Mouse (Mus musculus) C2C12 (cell line): Measurements from ENCODE around the gene Ccdc159. TPM values are rescaled to one million over a fixed set of nuclear protein-coding genes. Genes with fewer than 3 reads are reported as not detected.

ENCODE experiments used
- H3K27me3 ChIP-seq: one replicate; pipeline ENCODE4 v1.6.1; 2011; ENCODE audit not compliant: control insufficient read depth, insufficient read depth, insufficient read length
- H3K36me3 ChIP-seq: one replicate; pipeline ENCODE4 v1.6.1; 2011; ENCODE audit not compliant: control insufficient read depth, insufficient read depth
- H3K4me3 ChIP-seq: one replicate; pipeline ENCODE4 v1.5.1; 2011; ENCODE audit warnings: mild to moderate bottlenecking, control low read depth; ENCODE audit not compliant: poor library complexity, insufficient read depth, severe bottlenecking
- H3K79me2 ChIP-seq: one replicate; pipeline ENCODE4 v1.6.1; 2011; ENCODE audit not compliant: control insufficient read depth, insufficient read depth
- H3K79me3 ChIP-seq: one replicate; pipeline ENCODE4 v1.6.1; 2011; ENCODE audit warnings: low read depth, control low read depth
- H3ac ChIP-seq: one replicate; pipeline ENCODE3; 2011; ENCODE audit warnings: low read depth; ENCODE audit not compliant: control insufficient read depth, insufficient read length
- CEBPB ChIP-seq: IDR thresholded peaks from one replicate; pipeline ENCODE4 v1.6.1; 2011; ENCODE audit warnings: low read depth, mild to moderate bottlenecking, control low read depth, moderate library complexity
- CTCF ChIP-seq: IDR thresholded peaks from one replicate; pipeline ENCODE4 v1.5.1; 2011; ENCODE audit not compliant: control insufficient read depth, insufficient read depth, insufficient read length
- FOSL1 ChIP-seq: IDR thresholded peaks from one replicate; pipeline ENCODE4 v1.8.0; 2011; ENCODE audit warnings: mild to moderate bottlenecking, low read length; ENCODE audit not compliant: poor library complexity, insufficient read depth, severe bottlenecking
- MAX ChIP-seq: IDR thresholded peaks from one replicate; pipeline ENCODE4 v1.6.1; 2011; ENCODE audit warnings: mild to moderate bottlenecking, control low read depth
- MYOD1 ChIP-seq: IDR thresholded peaks from one replicate; pipeline ENCODE4 v1.6.1; 2011; ENCODE audit warnings: low read depth; ENCODE audit not compliant: control insufficient read depth, insufficient read length
- MYOG ChIP-seq: IDR thresholded peaks from one replicate; pipeline ENCODE4 v1.6.1; 2011; ENCODE audit not compliant: control insufficient read depth, insufficient read length; ENCODE audit errors: extremely low read depth
- USF1 ChIP-seq: IDR thresholded peaks from one replicate; pipeline ENCODE4 v1.6.1; 2011; ENCODE audit warnings: low read depth, mild to moderate bottlenecking, control low read depth, moderate library complexity
- polyA plus RNA-seq: library from polyadenylated mRNA; unstranded; fragments of >200 nt; fragmentation: generic; extraction: Trizol; gene quantifications from one replicate; pipeline ENCODE4 v1.2.1, GENCODE M21; 2012; ENCODE audit warnings: missing spikeins

The Ccdc159 gene
- polyA plus RNA-seq, 1 experiment: 1.1 TPM

DNA sequence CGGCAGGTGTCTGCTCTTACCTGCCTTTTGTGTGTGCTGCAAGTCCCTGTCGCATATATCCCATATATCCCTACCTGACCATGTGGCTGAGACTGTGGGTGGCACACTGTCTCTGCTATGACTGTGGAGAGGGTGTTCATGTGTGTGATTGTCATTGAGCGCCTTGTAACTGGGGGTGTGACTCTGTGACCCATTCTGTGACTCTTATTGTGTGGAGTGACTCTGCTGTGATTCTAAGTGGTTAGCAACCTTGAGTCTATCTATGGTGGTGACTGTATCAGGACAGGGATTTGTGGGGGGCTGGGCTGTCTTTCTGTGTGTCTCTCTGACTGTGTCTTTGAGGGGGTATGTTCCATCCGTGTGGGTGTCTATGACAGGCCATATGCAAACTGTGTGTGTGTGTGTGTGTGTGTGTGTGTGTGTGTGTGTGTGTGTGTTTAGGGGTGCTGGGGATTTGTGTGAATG is 10.5 kb downstream of the Ccdc159 start:
- Histone ChIP-seq H3K79me2 (no peaks in the 10 kb centered on the region), H3K36me3 (no peaks in the 10 kb centered on the region), H3ac (no peak overlapping the region), H3K4me3 (no peak overlapping the region), H3K79me3 (no peaks in the 10 kb centered on the region), H3K27me3 (no peaks in the 10 kb centered on the region)
- TF ChIP-seq CTCF (no peak), FOSL1 (no peak), USF1 (no peak), CEBPB (no peak), MAX (no peak), MYOG (no peak), MYOD1 (no peak)

DNA sequence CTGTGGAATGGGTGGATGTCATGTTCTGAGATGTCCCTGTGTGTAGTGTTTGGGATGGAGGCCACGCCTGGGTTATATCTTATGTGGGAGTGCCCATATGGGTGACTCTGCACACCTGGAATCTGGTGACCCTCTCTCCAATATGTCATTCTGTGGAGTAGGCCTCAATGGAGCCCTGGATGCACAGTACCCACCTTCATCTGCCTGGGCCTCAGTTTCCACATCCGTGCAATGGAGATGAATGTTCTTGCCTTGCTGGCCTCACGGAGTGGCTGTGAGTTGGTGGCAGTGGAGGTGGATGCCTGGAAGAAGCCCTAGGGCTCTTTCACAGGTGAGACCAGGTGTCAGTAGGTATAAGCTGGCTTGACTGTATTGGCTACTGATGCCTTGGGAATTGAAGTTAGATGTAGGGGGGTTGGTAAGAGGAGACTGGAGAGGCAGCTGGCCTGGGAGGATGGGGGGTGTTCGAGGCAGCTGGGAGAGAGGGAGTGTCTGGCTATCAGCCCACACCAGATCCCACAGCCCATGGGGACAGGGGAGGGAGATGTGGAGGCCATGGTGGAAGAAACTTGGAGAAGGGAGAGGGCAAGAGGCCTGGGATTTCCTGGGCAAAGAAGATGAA is 11.1 kb downstream of the Ccdc159 start:
- H3K4me3 ChIP-seq: no peak overlapping the region
- no peaks in the 10 kb centered on the region for H3K79me3 ChIP-seq
- H3K27me3 ChIP-seq: no peaks in the 10 kb centered on the region
- no peaks in the 10 kb centered on the region for H3K79me2 ChIP-seq
- no peak for TF ChIP-seq CTCF
- TF ChIP-seq MYOG: no peak
- TF ChIP-seq FOSL1: no peak
- TF ChIP-seq CEBPB: no peak
- no peak for TF ChIP-seq MYOD1
- TF ChIP-seq MAX: no peak
- no peak for TF ChIP-seq USF1
- no peaks in the 10 kb centered on the region for H3K36me3 ChIP-seq
- H3ac ChIP-seq: no peak overlapping the region

DNA sequence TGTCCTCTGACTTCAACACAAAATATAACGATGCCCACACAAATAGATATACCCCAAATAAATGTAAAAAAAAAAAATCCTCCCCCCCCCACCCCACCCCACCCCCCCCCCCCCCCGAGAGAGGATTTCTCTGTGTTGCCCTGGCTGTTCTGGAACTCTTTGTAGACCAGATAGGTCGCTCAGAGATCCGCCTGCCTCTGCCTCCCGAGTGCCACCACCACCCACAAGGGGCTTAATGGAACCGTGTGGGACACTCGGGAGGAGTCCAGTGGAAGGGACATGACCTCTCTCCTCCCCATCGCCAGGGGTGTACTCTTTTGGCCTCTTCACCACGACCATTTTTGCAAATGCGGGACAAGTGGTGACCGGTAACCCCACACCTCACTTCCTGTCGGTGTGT is 15.8 kb downstream of the Ccdc159 start:
- Histone ChIP-seq H3K27me3 (no peaks in the 10 kb centered on the region), H3K4me3 (no peak overlapping the region), H3K36me3 (no peaks in the 10 kb centered on the region), H3ac (no peak overlapping the region), H3K79me3 (no peaks in the 10 kb centered on the region), H3K79me2 (no peaks in the 10 kb centered on the region)
- TF ChIP-seq FOSL1 (no peak), CTCF (no peak), MYOG (no peak), USF1 (no peak), MYOD1 (no peak), MAX (no peak), CEBPB (no peak)

DNA sequence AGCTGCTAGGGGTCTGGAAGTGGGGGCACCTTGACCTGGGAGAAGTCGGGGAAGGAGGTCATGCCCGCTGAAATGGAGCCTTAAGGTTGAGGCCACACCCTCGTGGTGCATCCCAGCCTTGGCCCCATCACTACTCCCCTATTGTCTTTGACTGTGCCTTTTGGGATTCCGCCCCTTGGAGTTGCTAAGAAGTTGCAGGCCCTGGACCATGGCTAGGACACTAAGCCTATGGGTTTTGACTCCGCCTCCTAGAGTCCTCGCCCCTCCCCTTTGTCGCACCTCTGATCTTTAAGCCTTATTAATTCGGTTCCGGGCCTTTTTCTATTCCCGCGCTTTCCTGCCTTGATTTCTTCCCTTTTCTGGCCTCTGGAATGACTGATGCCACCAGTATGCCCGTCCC is 16.4 kb downstream of the Ccdc159 start:
- H3K36me3 ChIP-seq: no peaks in the 10 kb centered on the region
- no peak overlapping the region for H3ac ChIP-seq
- no peaks in the 10 kb centered on the region for H3K79me3 ChIP-seq
- no peak overlapping the region for H3K4me3 ChIP-seq
- TF ChIP-seq MYOG: no peak
- no peak for TF ChIP-seq CEBPB
- TF ChIP-seq MYOD1: no peak
- no peak for TF ChIP-seq MAX
- TF ChIP-seq FOSL1: no peak
- no peak for TF ChIP-seq CTCF
- TF ChIP-seq USF1: no peak
- no peaks in the 10 kb centered on the region for H3K79me2 ChIP-seq
- no peaks in the 10 kb centered on the region for H3K27me3 ChIP-seq

DNA sequence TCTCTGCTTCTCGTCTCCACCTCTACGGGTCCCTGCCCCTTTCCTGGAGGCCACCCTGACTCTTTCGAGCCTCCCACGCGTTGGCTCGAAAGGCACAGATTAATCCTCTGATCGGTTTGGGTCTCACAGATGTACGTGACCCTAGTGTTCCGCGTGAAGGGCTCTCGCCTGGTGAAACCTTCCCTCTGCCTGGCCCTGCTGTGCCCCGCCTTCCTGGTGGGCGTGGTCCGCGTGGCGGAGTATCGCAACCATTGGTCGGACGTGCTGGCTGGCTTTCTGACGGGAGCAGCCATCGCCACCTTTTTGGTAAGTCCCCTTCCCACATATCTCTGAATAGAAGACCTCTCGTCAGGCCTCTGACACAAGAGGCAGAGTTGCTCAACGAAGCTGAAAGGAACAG is 17.0 kb downstream of the Ccdc159 start:
- Histone ChIP-seq H3K79me3 (no peaks in the 10 kb centered on the region), H3ac (no peak overlapping the region), H3K79me2 (no peaks in the 10 kb centered on the region), H3K27me3 (no peaks in the 10 kb centered on the region), H3K4me3 (no peak overlapping the region), H3K36me3 (no peaks in the 10 kb centered on the region)
- no peak for TF ChIP-seq MYOG
- no peak for TF ChIP-seq CEBPB
- TF ChIP-seq MYOD1: no peak
- TF ChIP-seq FOSL1: no peak
- TF ChIP-seq CTCF: no peak
- no peak for TF ChIP-seq MAX
- no peak for TF ChIP-seq USF1

DNA sequence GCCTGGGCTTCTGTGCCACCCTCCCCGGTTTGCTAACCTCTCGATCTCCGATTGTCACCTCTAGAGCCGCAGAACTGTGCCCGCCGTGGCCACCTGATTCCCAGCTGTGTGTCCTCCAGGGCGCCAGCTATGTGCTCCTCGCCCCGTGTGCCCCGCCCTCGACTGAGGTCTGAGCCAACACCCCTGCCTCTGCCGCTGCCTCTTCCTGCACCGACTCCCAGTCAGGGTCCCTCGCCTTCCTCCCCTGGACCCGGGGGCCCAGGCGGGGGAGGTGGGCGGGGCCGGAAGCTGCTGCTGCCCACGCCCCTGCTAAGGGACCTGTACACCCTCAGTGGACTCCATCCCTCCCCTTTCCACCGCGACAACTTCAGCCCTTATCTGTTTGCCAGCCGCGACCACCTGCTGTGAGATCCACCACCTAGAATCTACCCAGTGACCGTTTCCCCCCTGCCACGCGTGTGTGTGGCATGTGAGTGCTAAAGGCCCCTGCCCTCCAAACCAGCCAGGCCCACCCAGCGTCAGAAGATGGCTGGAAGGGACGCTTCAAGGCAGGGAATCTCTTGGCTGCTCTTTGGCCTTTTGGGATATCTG is 20.4 kb downstream of the Ccdc159 start:
- Histone ChIP-seq H3ac (no peak overlapping the region), H3K27me3 (no peaks in the 10 kb centered on the region), H3K4me3 (no peak overlapping the region)

More for the DNA sequence above, 20.4 kb downstream of the Ccdc159 start:
- TF ChIP-seq MAX (no peak), CEBPB (no peak), CTCF (no peak), USF1 (no peak), MYOG (no peak), MYOD1 (no peak), FOSL1 (no peak)
- no peaks in the 10 kb centered on the region for H3K36me3 ChIP-seq
- H3K79me2 ChIP-seq: no peaks in the 10 kb centered on the region
- no peaks in the 10 kb centered on the region for H3K79me3 ChIP-seq
